Mouse (Mus musculus) small intestine, adult 2 months (tissue): ENCODE results near the gene Arhgef19.

Source experiments
- CTCF ChIP-seq: fragments of 200-500 bp; IDR thresholded peaks from 2 replicates; pipeline ENCODE4 v1.5.1; 2012; ENCODE audit warnings: low read depth, mild to moderate bottlenecking, control low read depth, inconsistent platforms, low read length, moderate library complexity, mixed read lengths; ENCODE audit not compliant: insufficient replicate concordance, insufficient read length; ENCODE audit errors: extremely low read depth
- POLR2A ChIP-seq: fragments of 200-500 bp; IDR thresholded peaks from 2 replicates; pipeline ENCODE4 v1.6.1; 2012; ENCODE audit warnings: low read depth, mild to moderate bottlenecking, control low read depth, inconsistent platforms, low read length, moderate library complexity

GRCm38 (mm10) chr4:141213770-141214336 is 25.4 kb upstream of the Arhgef19 start, which contains the start of gene Rsg1:
- TF ChIP-seq POLR2A: peak; percentile 45
- peak; percentile 5; the same call in 1 of the 2 replicates for TF ChIP-seq CTCF
